Mouse (Mus musculus) embryonic fibroblast, embryonic 13.5 days (primary cell): ENCODE measurements at regions not wholly inside any gene's neighbourhood (a gene's known extent, or its start where the extent isn't known, plus 50 kb on each side); places are given as distances from the start of the nearest gene placed in this dataset.

ENCODE experiments used
- CTCF ChIP-seq: IDR thresholded peaks from 2 replicates; pipeline ENCODE4 v1.5.1; 2011; ENCODE audit warnings: mild to moderate bottlenecking, control low read depth, low read length, moderate library complexity, borderline replicate concordance; ENCODE audit not compliant: insufficient read depth
- POLR2A ChIP-seq: IDR thresholded peaks from 2 replicates; pipeline ENCODE4 v1.6.1; 2011; ENCODE audit warnings: low read depth, mild to moderate bottlenecking, control low read depth, low read length, moderate library complexity

- TF ChIP-seq POLR2A, result no peak
- no peak for TF ChIP-seq CTCF
These were observed 71.1 kb upstream of the Hes1 start for GRCm38 (mm10) chr16:29993111-29993510.
